Mouse (Mus musculus): Measurements from ENCODE around the gene Rapsn.

DNA sequence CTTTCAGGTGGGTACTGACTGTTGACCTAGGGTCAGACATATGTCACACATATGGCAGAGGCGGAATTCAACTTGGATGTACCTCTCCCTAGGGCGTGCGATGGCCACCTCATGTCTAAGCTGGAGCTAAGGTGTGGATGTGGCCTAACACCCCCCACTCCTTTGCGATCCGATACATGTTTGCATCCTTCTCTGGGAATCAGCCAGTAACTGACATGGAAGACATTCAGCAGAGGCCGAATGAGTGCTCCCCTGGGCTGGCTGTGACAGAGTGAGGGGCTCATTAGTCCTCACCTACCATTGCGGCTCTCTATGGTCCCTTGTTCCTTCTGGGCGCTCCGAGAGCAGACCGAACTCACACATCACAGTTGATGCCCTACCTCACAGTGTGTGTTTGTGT lies 35.6 kb downstream of the Rapsn start:
- TF ChIP-seq POLR2A (IDR thresholded peaks at IDR 0.05; ENCODE audit: borderline replicate concordance, low read depth, low read length), result no peak
- no peak for TF ChIP-seq CTCF (IDR thresholded peaks at IDR 0.05; ENCODE audit: low read depth, low read length)
